Mouse (Mus musculus) midbrain, embryonic 13.5 days (tissue): ENCODE data around the gene Chchd5. TPM values are rescaled to one million over a fixed set of nuclear protein-coding genes. Genes with fewer than 3 reads are reported as not detected.

Source experiments
- ATAC-seq: fragments of 200-750 bp; cut with Nextera tagmentation; 2 replicates; pipeline ENCODE4 v1.8.0; 2017; ENCODE audit warnings: mild to moderate bottlenecking, moderate TSS enrichment, moderate library complexity
- H3K27ac ChIP-seq: fragments of 300-500 bp; sonication (generic); 2 replicates; pipeline ENCODE4 v1.5.1; 2015; ENCODE audit warnings: inconsistent platforms, mild to moderate bottlenecking, moderate library complexity
- H3K27me3 ChIP-seq: fragments of 300-500 bp; sonication (generic); 2 replicates; pipeline ENCODE4 v1.6.1; 2015; ENCODE audit warnings: mild to moderate bottlenecking, inconsistent platforms
- H3K36me3 ChIP-seq: fragments of 300-500 bp; sonication (generic); 2 replicates; pipeline ENCODE4 v1.6.1; 2015; ENCODE audit warnings: mild to moderate bottlenecking, inconsistent platforms
- H3K4me1 ChIP-seq: fragments of 300-500 bp; sonication (generic); replicated peaks from 2 replicates; pipeline ENCODE4 v1.6.1; 2015; ENCODE audit warnings: inconsistent platforms
- H3K4me2 ChIP-seq: fragments of 300-500 bp; sonication (generic); replicated peaks from 2 replicates; pipeline ENCODE4 v1.6.1; 2015; ENCODE audit warnings: moderate library complexity, mild to moderate bottlenecking, inconsistent platforms
- H3K4me3 ChIP-seq: fragments of 300-500 bp; sonication (generic); replicated peaks from 2 replicates; pipeline ENCODE4 v1.5.1; 2015; ENCODE audit warnings: mild to moderate bottlenecking, inconsistent platforms
- H3K9ac ChIP-seq: fragments of 300-500 bp; sonication (generic); replicated peaks from 2 replicates; pipeline ENCODE4 v1.6.1; 2015; ENCODE audit warnings: mild to moderate bottlenecking, inconsistent platforms
- H3K9me3 ChIP-seq: fragments of 300-500 bp; sonication (generic); 2 replicates; pipeline ENCODE4 v1.6.1; 2016; ENCODE audit warnings: mild to moderate bottlenecking, inconsistent platforms
- WGBS: fragments of 180-500 bp; shearing (Covaris S2); methylation state at CpG from one replicate; pipeline ENCODE4 v1.1.7; 2015; 5-methylcytosine and 5-hydroxymethylcytosine counted together
- polyA plus RNA-seq: library from polyadenylated mRNA; unstranded; fragments of >200 nt; fragmentation: Nextera tagmentation; extraction: Ambion mirVana; gene quantifications from 2 replicates; pipeline ENCODE4 v1.2.1, GENCODE M21; 2015

The Chchd5 gene
- polyA plus RNA-seq, 1 experiment from 2014 or later = 29.2 TPM

DNA sequence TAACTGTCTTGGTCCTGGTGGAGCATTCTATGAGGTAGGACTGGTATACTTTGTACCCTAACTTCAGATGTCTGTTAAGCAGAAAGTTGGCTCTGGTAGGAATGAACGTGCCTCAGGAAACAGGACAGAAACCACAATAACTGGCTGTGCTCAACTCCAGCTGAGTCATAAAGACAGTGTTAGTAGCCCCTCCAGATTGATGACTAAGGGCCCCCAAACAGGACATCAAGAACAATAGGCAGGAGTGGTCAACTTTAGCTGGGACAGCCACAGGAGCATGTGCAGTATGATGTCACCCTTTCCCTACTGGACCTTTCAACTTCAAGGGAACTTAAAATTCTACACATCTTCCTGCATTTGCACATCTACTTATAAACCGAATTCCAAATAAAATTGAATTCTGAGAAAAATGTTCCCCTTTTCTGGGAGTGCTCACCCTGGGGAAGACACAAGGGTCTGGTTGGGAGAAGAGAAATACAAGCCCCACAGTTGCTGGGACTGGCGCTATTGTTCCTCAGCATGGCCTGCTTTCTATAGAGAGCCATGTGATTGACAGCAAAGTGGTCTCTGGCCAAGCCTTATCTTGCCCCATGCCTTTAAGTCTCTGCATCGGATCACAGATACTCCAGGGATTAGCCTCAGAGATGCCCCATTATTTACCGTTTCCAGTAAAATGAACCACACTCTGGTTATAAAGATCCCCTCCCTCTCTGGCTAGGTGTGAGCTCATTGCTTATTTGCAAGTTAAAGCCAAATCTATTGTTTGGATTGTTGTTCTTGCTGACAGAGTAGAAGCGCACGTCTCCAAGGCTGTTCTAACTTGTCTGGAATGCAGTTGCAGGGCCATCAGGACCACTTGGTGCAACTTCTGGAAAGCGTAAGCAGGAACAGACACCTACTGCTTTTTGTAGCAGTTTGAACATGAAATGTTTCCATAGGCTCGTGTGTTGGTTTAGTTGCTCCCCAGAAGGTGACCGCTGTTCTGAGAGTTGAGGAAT is 37.3 kb downstream of the Chchd5 start:
- WGBS = 70% methylated on average over 10 of the region's 10 CpGs
- no peak overlapping the region for H3K4me2 ChIP-seq
- H3K27ac ChIP-seq = no peak overlapping the region
- no peaks in the 10 kb centered on the region for H3K27me3 ChIP-seq
- H3K4me3 ChIP-seq = no peak overlapping the region
- no peaks in the 10 kb centered on the region for H3K4me1 ChIP-seq
- no peak for ATAC-seq
- no peaks in the 10 kb centered on the region for H3K36me3 ChIP-seq
- H3K9me3 ChIP-seq = 0 out of 2 replicates have a peak, but pooled peaks cover 3% of the 10 kb centered on the region
- H3K9ac ChIP-seq = no peak overlapping the region

DNA sequence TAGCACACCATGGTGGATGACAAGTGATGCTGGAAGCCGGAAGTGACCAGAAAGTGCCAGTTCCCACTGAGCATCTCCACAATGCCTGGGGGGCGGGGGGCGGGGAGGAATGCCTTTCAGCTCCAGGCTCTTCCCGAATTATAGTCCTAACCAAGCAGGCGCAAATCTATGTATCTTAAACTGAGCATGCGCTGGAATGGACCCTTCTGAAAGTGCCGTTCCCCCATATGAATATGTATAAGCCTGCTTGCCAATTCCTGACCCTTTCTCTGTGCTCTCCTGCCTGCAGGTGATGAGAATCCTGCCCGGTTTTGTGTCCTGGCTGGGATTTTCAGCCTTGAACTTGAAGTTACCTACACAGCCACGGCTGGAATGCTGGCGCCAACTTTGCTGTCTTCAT is 43.9 kb downstream of the Chchd5 start:
- peaks cover 4% of the 10 kb centered on the region; the same call in 1 of the 2 replicates for H3K4me1 ChIP-seq
- no peaks in the 10 kb centered on the region for H3K36me3 ChIP-seq
- H3K27me3 ChIP-seq = no peaks in the 10 kb centered on the region
- no peak for ATAC-seq
- no peak overlapping the region; the same call in 1 of the 2 replicates for H3K4me2 ChIP-seq
- no peak overlapping the region for H3K9ac ChIP-seq
- H3K27ac ChIP-seq = no peak overlapping the region
- WGBS = 48% methylated on average over 10 of the region's 10 CpGs
- H3K9me3 ChIP-seq = 0 out of 2 replicates have a peak, but pooled peaks cover 1% of the 10 kb centered on the region
- H3K4me3 ChIP-seq = no peak overlapping the region

GRCm38 (mm10) chr2:129174474-129174873 is 45.0 kb downstream of the Chchd5 start:
- Histone ChIP-seq H3K9me3 (no peaks in the 10 kb centered on the region), H3K27ac (no peak overlapping the region), H3K4me3 (no peak overlapping the region), H3K36me3 (no peaks in the 10 kb centered on the region), H3K27me3 (no peaks in the 10 kb centered on the region), H3K9ac (no peak overlapping the region), H3K4me1 (peaks cover 4% of the 10 kb centered on the region; the same call in 1 of the 2 replicates), H3K4me2 (no peak overlapping the region)
- no peak for ATAC-seq
- 50% methylated on average over 7 of the region's 7 CpGs for WGBS

DNA sequence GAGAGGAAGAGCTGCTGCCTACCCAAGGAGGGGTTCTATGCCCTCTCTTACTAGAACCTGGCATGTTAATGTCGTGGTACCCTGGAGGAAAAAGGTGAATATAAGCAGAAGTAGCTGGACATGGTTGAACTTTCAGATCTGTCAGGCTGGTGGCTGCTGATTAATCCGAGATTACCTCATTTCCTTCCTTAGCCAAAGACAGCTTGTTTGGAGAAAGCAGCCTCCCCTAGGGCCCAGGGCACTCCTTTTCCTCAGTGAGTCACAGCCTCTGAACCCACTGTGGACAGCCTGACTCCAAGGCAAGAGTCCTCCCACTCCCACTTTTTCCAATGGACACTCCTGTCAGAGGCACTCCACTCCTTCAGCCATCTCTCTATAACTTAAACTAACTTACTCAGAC is 46.1 kb downstream of the Chchd5 start:
- H3K4me3 ChIP-seq = no peak overlapping the region
- H3K27me3 ChIP-seq = no peaks in the 10 kb centered on the region
- H3K4me2 ChIP-seq = no peak overlapping the region
- no peak overlapping the region for H3K9ac ChIP-seq
- peaks cover 4% of the 10 kb centered on the region; the same call in 1 of the 2 replicates for H3K4me1 ChIP-seq
- H3K36me3 ChIP-seq = no peaks in the 10 kb centered on the region
- no peaks in the 10 kb centered on the region for H3K9me3 ChIP-seq
- no peak overlapping the region for H3K27ac ChIP-seq
- WGBS = 83% methylated on average over 2 of the region's 2 CpGs
- ATAC-seq = no peak

DNA sequence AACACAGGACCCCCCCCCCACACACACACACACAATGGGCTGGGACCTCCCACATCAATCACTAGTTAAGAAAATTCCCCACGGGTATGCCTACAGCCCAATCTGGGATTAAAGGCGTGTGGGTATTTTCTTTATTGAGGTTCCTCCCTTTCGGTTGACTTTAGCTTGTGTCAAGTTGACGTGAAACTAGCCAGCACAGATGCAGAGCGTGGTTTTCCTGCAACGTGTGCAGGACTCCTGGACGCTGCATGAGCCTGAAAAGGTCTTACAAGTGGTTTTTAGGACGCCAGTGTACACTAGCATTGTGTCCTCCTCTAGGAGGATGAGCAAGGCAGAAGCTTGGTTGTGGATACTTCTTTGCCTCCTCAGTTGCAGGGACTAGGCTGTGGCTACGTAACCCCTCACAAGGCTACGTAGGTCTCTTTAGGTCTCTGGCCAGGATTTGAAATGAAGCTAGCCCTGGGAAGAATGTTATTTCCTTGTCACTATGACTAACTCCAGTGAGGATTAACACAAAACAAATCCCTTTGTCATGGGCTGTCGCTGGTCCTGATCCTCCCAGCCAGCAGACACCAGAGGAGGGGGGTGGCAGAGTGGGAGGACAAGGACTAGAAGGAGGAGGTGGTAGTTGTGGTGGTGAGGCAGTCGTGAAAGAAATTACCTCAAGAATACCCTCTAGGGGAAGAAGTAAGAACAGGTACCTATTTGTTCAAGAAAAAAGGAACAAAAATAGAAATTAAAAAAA is 47.3 kb downstream of the Chchd5 start:
- no peak overlapping the region for H3K9ac ChIP-seq
- ATAC-seq = no peak

GRCm38 (mm10) chr2:129177661-129178060 is 48.2 kb downstream of the Chchd5 start:
- no peak overlapping the region for H3K4me2 ChIP-seq
- H3K27me3 ChIP-seq = no peaks in the 10 kb centered on the region
- no peak overlapping the region for H3K9ac ChIP-seq
- H3K4me3 ChIP-seq = no peak overlapping the region
- WGBS = 32% methylated on average over 3 of the region's 3 CpGs
- ATAC-seq = no peak
- H3K27ac ChIP-seq = no peak overlapping the region
- H3K36me3 ChIP-seq = no peaks in the 10 kb centered on the region
- H3K9me3 ChIP-seq = no peaks in the 10 kb centered on the region
- H3K4me1 ChIP-seq = peaks cover 4% of the 10 kb centered on the region; the same call in 1 of the 2 replicates

More for the DNA sequence above, 47.3 kb downstream of the Chchd5 start:
- 55% methylated on average over 12 of the region's 12 CpGs for WGBS
- Histone ChIP-seq H3K9me3 (no peaks in the 10 kb centered on the region), H3K27me3 (no peaks in the 10 kb centered on the region), H3K27ac (no peak overlapping the region), H3K36me3 (no peaks in the 10 kb centered on the region), H3K4me3 (no peak overlapping the region), H3K4me1 (peaks cover 4% of the 10 kb centered on the region; the same call in 1 of the 2 replicates), H3K4me2 (no peak overlapping the region)

DNA sequence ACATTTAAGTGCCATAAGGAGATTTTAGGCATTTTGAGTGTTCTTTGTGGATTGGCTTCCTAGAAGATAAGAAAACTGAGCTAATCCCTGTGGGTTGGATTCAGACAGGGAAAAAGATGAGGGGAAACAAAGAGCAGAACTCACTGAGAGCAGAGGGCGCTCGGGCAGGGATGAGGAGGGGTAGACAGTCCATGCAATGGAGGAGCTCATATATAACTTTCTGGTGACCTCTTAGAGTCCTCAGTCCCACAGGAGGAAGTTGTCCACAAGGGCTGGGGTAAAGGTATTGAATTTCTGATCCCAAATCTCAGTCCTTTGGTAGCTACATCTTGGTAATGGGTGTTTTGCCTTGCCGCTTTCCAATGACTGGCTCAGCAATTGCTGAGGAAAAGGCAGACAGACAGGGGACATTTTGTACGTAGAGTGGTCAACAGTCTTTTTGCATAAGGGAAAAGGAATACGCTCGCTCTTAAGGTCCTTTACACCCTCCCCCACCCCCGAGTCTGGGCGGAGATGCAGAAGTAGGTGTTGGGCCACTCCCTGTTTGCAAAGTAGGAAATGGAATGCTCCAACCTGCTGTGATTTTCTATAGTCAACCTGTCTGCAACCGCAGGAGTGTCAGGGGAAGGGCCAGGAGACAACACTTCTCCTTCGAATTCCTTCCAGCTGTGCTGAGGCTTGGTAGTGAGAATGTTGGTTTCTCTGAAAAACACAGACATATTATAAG is 48.8 kb downstream of the Chchd5 start:
- no peak overlapping the region for H3K9ac ChIP-seq
- H3K36me3 ChIP-seq = no peaks in the 10 kb centered on the region
- H3K27me3 ChIP-seq = no peaks in the 10 kb centered on the region
- 54% methylated on average over 10 of the region's 10 CpGs for WGBS
- no peak overlapping the region for H3K27ac ChIP-seq
- peaks cover 4% of the 10 kb centered on the region; the same call in 1 of the 2 replicates for H3K4me1 ChIP-seq
- ATAC-seq = no peak
- no peak overlapping the region for H3K4me3 ChIP-seq
- H3K4me2 ChIP-seq = no peak overlapping the region
- H3K9me3 ChIP-seq = no peaks in the 10 kb centered on the region

DNA sequence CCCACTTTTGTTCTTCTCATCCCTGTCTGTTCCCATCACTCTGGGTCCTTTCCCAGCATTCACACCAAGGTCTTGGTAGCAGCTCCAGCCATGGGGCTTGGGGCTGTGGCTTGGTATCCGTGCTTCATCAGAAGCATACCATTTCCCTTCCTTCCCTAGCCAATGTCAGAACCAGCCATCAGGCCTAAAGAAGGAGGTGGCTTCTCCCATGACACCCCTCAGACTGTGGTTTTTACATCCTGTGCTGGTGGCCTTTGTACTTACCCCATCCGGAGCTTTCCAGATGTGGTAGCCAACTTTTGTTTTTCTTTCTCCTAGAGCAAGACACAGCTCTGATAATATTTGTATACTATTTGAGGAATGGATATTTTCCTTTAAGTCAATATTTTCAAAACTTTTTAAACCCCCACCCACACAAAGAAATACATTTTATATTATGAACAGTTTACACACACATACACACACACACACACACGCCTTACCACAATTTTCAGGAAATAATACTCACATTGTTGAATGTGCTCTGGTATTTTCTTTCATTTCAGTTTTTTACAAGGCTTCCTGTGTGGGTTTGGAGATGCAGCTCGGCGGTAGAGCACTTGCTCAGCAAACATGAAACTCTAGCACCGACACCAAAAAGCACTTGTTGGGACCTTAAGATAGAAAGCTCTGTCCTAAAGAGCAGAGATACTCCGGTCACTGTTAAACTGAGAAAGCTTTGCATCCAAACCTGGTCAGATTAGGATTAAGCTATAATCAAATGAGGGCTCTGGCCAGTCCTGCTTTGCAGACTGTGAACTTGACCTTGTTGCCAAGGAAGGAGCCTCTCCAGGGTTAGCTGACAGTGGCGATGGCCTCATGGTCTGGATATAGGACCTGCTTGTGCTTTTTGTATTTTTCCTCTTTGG is 50.7 kb downstream of the Chchd5 start:
- Histone ChIP-seq H3K36me3 (no peaks in the 10 kb centered on the region), H3K27me3 (no peaks in the 10 kb centered on the region), H3K4me3 (no peak overlapping the region), H3K4me2 (no peak overlapping the region), H3K9me3 (no peaks in the 10 kb centered on the region), H3K27ac (no peak overlapping the region), H3K4me1 (0 out of 2 replicates have a peak, but pooled peaks cover 4% of the 10 kb centered on the region), H3K9ac (no peak overlapping the region)
- ATAC-seq = no peak
- 88% methylated on average over 8 of the region's 8 CpGs for WGBS

DNA sequence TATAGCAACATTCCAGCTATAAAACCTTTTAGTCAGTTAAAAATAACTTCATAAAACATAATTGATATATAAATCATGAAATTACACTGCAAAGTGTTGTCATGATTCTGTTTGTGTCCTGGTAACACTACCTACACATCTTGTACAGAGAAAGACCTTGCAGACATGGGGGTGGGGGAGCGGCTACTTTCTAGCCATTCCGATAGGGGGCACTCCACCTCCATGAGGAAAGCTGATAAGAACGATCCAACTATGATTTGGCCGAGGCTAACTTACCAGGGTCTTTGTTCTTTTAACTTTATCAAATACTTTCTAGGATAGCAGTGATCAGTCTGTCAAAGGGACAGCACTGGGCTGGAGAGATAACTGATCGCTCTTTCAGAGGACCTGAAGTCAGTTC is 52.0 kb downstream of the Chchd5 start:
- Histone ChIP-seq H3K9me3 (no peaks in the 10 kb centered on the region), H3K27me3 (no peaks in the 10 kb centered on the region), H3K9ac (no peak overlapping the region), H3K36me3 (no peaks in the 10 kb centered on the region), H3K27ac (no peak overlapping the region), H3K4me1 (0 out of 2 replicates have a peak, but pooled peaks cover 4% of the 10 kb centered on the region), H3K4me3 (no peak overlapping the region), H3K4me2 (no peak overlapping the region)
- ATAC-seq = no peak
- WGBS = 87% methylated on average over 5 of the region's 5 CpGs

- H3K9me3 ChIP-seq = no peaks in the 10 kb centered on the region
- H3K4me3 ChIP-seq = no peak overlapping the region
- 100% methylated on average over 1 of the region's 1 CpGs for WGBS
- no peaks in the 10 kb centered on the region for H3K36me3 ChIP-seq
- H3K27me3 ChIP-seq = no peaks in the 10 kb centered on the region
- ATAC-seq = no peak
- H3K4me1 ChIP-seq = no peaks in the 10 kb centered on the region
- no peak overlapping the region for H3K27ac ChIP-seq
- no peak overlapping the region for H3K4me2 ChIP-seq
- H3K9ac ChIP-seq = no peak overlapping the region
Measured at GRCm38 (mm10) chr2:129182412-129182811, 52.9 kb downstream of the Chchd5 start.

- 86% methylated on average over 14 of the region's 14 CpGs for WGBS
- Histone ChIP-seq H3K27ac (no peak overlapping the region), H3K9ac (no peak overlapping the region), H3K36me3 (no peaks in the 10 kb centered on the region), H3K4me1 (no peaks in the 10 kb centered on the region), H3K27me3 (no peaks in the 10 kb centered on the region), H3K9me3 (no peaks in the 10 kb centered on the region), H3K4me3 (no peak overlapping the region), H3K4me2 (no peak overlapping the region)
- no peak for ATAC-seq
Measured at GRCm38 (mm10) chr2:129183561-129184031, 54.1 kb downstream of the Chchd5 start.
